Mouse (Mus musculus) stomach, embryonic 14.5 days (tissue): Measurements from ENCODE around the gene Mrpl28. TPM values are rescaled to one million over a fixed set of nuclear protein-coding genes. Genes with fewer than 3 reads are reported as not detected.
"Not testable (repeated sequence)": the region's sequence is repeated elsewhere in the genome, so short reads cannot be mapped to it uniquely, and the experiment has no call there.

ENCODE experiments used
- ATAC-seq: fragments of 200-750 bp; cut with Nextera tagmentation; 2 replicates; pipeline ENCODE4 v1.8.0; 2017; ENCODE audit warnings: low read depth, moderate TSS enrichment; ENCODE audit not compliant: insufficient number of reproducible peaks, insufficient read depth, low FRiP score
- H3K27ac ChIP-seq: fragments of 300-500 bp; sonication (generic); 2 replicates; pipeline ENCODE4 v1.5.1; 2014; ENCODE audit warnings: mild to moderate bottlenecking, low read length, moderate library complexity, mixed read lengths
- H3K27me3 ChIP-seq: fragments of 300-500 bp; sonication (generic); 2 replicates; pipeline ENCODE4 v1.6.1; 2014; ENCODE audit warnings: low read length, control low read depth, mixed read lengths; ENCODE audit not compliant: control insufficient read depth, insufficient read depth
- H3K36me3 ChIP-seq: fragments of 300-500 bp; sonication (generic); 2 replicates; pipeline ENCODE4 v1.6.1; 2014; ENCODE audit warnings: mild to moderate bottlenecking, control low read depth, low read length, moderate library complexity, mixed read lengths; ENCODE audit not compliant: control insufficient read depth, insufficient read depth
- H3K4me1 ChIP-seq: fragments of 300-500 bp; sonication (generic); 2 replicates; pipeline ENCODE4 v1.6.1; 2014; ENCODE audit warnings: low read length, control low read depth, mixed read lengths; ENCODE audit not compliant: control insufficient read depth, insufficient read depth
- H3K4me2 ChIP-seq: fragments of 300-500 bp; sonication (generic); replicated peaks from 2 replicates; pipeline ENCODE4 v1.6.1; 2014; ENCODE audit warnings: low read depth, low read length, control low read depth
- H3K4me3 ChIP-seq: fragments of 300-500 bp; sonication (generic); 2 replicates; pipeline ENCODE4 v1.5.1; 2014; ENCODE audit warnings: low read depth, low read length, control low read depth
- H3K9ac ChIP-seq: fragments of 300-500 bp; sonication (generic); replicated peaks from 2 replicates; pipeline ENCODE4 v1.6.1; 2014; ENCODE audit warnings: low read depth, mild to moderate bottlenecking, control low read depth, low read length, moderate library complexity, mixed read lengths
- H3K9me3 ChIP-seq: fragments of 300-500 bp; sonication (generic); 2 replicates; pipeline ENCODE4 v1.6.1; 2016; ENCODE audit warnings: low read depth, low read length, control low read depth; ENCODE audit not compliant: control insufficient read depth
- WGBS: fragments of 180-500 bp; shearing (Covaris S2); extraction: QIAGEN DNeasy Blood & Tissue Kit; methylation state at CpG from one replicate; pipeline ENCODE4 v1.1.7; 2014; 5-methylcytosine and 5-hydroxymethylcytosine counted together
- polyA plus RNA-seq: library from polyadenylated mRNA; unstranded; fragments of >200 nt; fragmentation: Nextera tagmentation; extraction: Ambion mirVana; gene quantifications from 2 replicates; pipeline ENCODE4 v1.2.1, GENCODE M21; 2014

The Mrpl28 gene
- polyA plus RNA-seq, 1 experiment from 2014 or later = 221 TPM

- H3K4me1 ChIP-seq, H3K27me3 ChIP-seq, H3K9me3 ChIP-seq, H3K9ac ChIP-seq, H3K36me3 ChIP-seq, H3K4me2 ChIP-seq, H3K27ac ChIP-seq, ATAC-seq, H3K4me3 ChIP-seq: not testable (repeated sequence)
- WGBS = 81% methylated on average over 2 of the region's 2 CpGs
Observed at GRCm38 (mm10) chr17:26175248-26175647, 51.9 kb downstream of the Mrpl28 start.

Other genes starting within 250 kb of the Mrpl28 start
- 66.9 and 67.5 TPM in 2 replicates for gene Mettl26, start 248.4 kb upstream of the Mrpl28 start, polyA plus RNA-seq
- 0.52 and 0.65 TPM in 2 replicates for gene Wfikkn1, start 242.6 kb upstream of the Mrpl28 start, polyA plus RNA-seq
- 17.0 and 17.2 TPM in 2 replicates for gene Rab40c, start 203.8 kb upstream of the Mrpl28 start, polyA plus RNA-seq
- gene Pigq, start 178.6 kb upstream of the Mrpl28 start, polyA plus RNA-seq = 59.4 and 59.7 TPM in 2 replicates
- 0.72 TPM in 1 of 2 replicates, not detected in the other for gene Nhlrc4, start 178.5 kb upstream of the Mrpl28 start, polyA plus RNA-seq
- gene A930017K11Rik, start 170.9 kb upstream of the Mrpl28 start, polyA plus RNA-seq = 0.32 and 0.41 TPM in 2 replicates
- 23.9 and 27.1 TPM in 2 replicates for gene Capn15, start 137.7 kb upstream of the Mrpl28 start, polyA plus RNA-seq
- 11.4 and 12.8 TPM in 2 replicates for gene Rab11fip3, start 53.9 kb upstream of the Mrpl28 start, polyA plus RNA-seq
- gene Decr2, start 33.2 kb upstream of the Mrpl28 start, polyA plus RNA-seq = 34.9 and 40.4 TPM in 2 replicates
- gene Nme4, start 27.9 kb upstream of the Mrpl28 start, polyA plus RNA-seq = 90.7 and 96.5 TPM in 2 replicates
- gene Tmem8, start 10.2 kb upstream of the Mrpl28 start, polyA plus RNA-seq = 2.9 and 3.9 TPM in 2 replicates
- gene Axin1, start 15.2 kb downstream of the Mrpl28 start, polyA plus RNA-seq = 10.5 and 12.9 TPM in 2 replicates
- gene Pdia2, start 75.6 kb downstream of the Mrpl28 start, polyA plus RNA-seq = 2.3 and 6.5 TPM in 2 replicates
- gene Rgs11, start 79.5 kb downstream of the Mrpl28 start, polyA plus RNA-seq = 18.3 and 19.3 TPM in 2 replicates
- 12.9 and 13.6 TPM in 2 replicates for gene Arhgdig, start 84.3 kb downstream of the Mrpl28 start, polyA plus RNA-seq
- gene Fam234a, start 120.7 kb downstream of the Mrpl28 start, polyA plus RNA-seq = 49.2 and 51.1 TPM in 2 replicates
- gene Luc7l, start 129.4 kb downstream of the Mrpl28 start, polyA plus RNA-seq = 106 and 108 TPM in 2 replicates